In the genomic region with DNA sequence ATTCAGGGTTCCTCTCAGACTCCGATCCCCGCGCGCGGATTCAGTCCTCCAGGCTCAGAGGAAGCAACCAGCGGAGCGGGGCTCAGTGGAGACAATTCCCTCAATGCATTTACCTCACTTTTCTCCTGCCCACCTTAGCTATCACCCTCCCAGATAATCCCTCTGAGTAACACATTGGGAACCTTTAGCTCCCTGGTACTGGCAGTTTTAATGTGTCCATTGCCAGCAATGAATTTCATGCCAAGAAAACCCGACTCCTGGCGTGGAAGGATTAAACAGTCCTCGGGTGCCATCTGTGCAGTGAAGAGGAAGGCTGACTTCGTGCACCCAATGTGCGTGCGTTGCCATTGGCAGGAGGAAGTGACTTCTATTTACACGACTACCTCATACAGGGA, we compare ENCODE assay signal across 10 mouse cellular contexts.
A peak's percentile ranks its signal among the peaks of the same experiment; 100 is the strongest.
DNase-seq lines count a peak whose midpoint lies in the region; ATAC-seq and TF ChIP-seq lines count a peak whose summit lies in the region.
"Had no signal": no experiment of that assay in that cellular context is flagged by ENCODE, and none has a peak within 500 bp of the region (broad histone marks: within the 10 kb centered on the region; RNA-seq: fewer than 3 reads in every experiment).

No protein-coding gene starts in this region.

- peak overlapping the region; percentile 7; the same call in 1 of the 2 replicates for H3K9ac ChIP-seq in forebrain, embryonic 14.5 days (ENCODE audit: low read length)
- H3K9ac ChIP-seq in midbrain, embryonic 12.5 days (replicated peaks) = no peak overlapping the region; the same call in 1 of the 2 replicates
- no peak overlapping the region for H3K9ac ChIP-seq in stomach, postnatal 0 days (ENCODE audit: low read length)
- H3K9ac ChIP-seq: limb, embryonic 12.5 days had no signal

- H3K4me1 ChIP-seq in forebrain, embryonic 14.5 days (ENCODE audit: control insufficient read depth, insufficient read depth, low read length) = peaks cover 6% of the 10 kb centered on the region
- H3K4me1 ChIP-seq in midbrain, embryonic 12.5 days = peaks cover 9% of the 10 kb centered on the region
- H3K4me1 ChIP-seq in stomach, postnatal 0 days (replicated peaks; ENCODE audit: control insufficient read depth, insufficient read depth) = no peaks in the 10 kb centered on the region
- H3K4me1 ChIP-seq: limb, embryonic 12.5 days had no signal

- no peaks in the 10 kb centered on the region for H3K27me3 ChIP-seq in forebrain, embryonic 14.5 days (replicated peaks; ENCODE audit: control insufficient read depth, insufficient read depth, low read length)
- H3K27me3 ChIP-seq in midbrain, embryonic 12.5 days = no peaks in the 10 kb centered on the region
- no peaks in the 10 kb centered on the region for H3K27me3 ChIP-seq in stomach, postnatal 0 days (ENCODE audit: control insufficient read depth, insufficient read depth, low read length)
- H3K27me3 ChIP-seq: limb, embryonic 12.5 days had no signal

- H3K4me2 ChIP-seq in forebrain, embryonic 14.5 days (ENCODE audit: low read length) = peak overlapping the region; percentile 42
- peak overlapping the region; percentile 47 for H3K4me2 ChIP-seq in midbrain, embryonic 12.5 days (replicated peaks)
- H3K4me2 ChIP-seq in stomach, postnatal 0 days (replicated peaks; ENCODE audit: low read depth) = no peak overlapping the region
- H3K4me2 ChIP-seq: limb, embryonic 12.5 days had no signal

- peak; percentile 69 for ATAC-seq in forebrain, embryonic 14.5 days
- peak; percentile 61; the same call in 1 of the 2 replicates for ATAC-seq in midbrain, embryonic 12.5 days (ENCODE audit: low FRiP score, low read depth)
- ATAC-seq in stomach, postnatal 0 days (ENCODE audit: low FRiP score, low TSS enrichment) = no peak

- DNase-seq in ES-CJ7 (ENCODE audit: low read depth, low spot score) = peak; percentile 27
- peak; percentile 82 for DNase-seq in brain, embryonic 14.5 days (ENCODE audit: low read depth)
- peak; percentile 77 for DNase-seq in forebrain, embryonic 14.5 days (ENCODE audit: low spot score)
- no peak for DNase-seq in urinary bladder, postnatal 36 days (ENCODE audit: low spot score in 2 of 2)
- DNase-seq in stomach, postnatal 0 days (ENCODE audit: low spot score) = no peak
- DNase-seq in T-cell, adult 2 months (ENCODE audit: low spot score) = no peak
- DNase-seq in kidney, adult 18-20 months = no peak
- DNase-seq: heart, postnatal 36 days had no signal

- no peak for TF ChIP-seq EP300 in stomach, postnatal 0 days (optimal IDR thresholded peaks at IDR 0.05)

- no peak overlapping the region; the same call in 1 of the 2 replicates for H3K4me3 ChIP-seq in forebrain, embryonic 14.5 days (ENCODE audit: low read depth, low read length)
- H3K4me3 ChIP-seq in midbrain, embryonic 12.5 days = peak overlapping the region; percentile 17; the same call in 1 of the 2 replicates
- H3K4me3 ChIP-seq in stomach, postnatal 0 days (ENCODE audit: low read depth, low read length) = no peak overlapping the region
- H3K4me3 ChIP-seq: limb, embryonic 12.5 days had no signal

- 4% methylated on average over 14 of the region's 14 CpGs for WGBS in forebrain, embryonic 14.5 days
- WGBS in midbrain, embryonic 12.5 days = 17% methylated on average over 14 of the region's 14 CpGs
- 66% methylated on average over 14 of the region's 14 CpGs for WGBS in stomach, postnatal 0 days

- H3K27ac ChIP-seq in forebrain, embryonic 14.5 days (ENCODE audit: low read depth, low read length) = peak overlapping the region; percentile 62
- no peak overlapping the region for H3K27ac ChIP-seq in midbrain, embryonic 12.5 days (replicated peaks)
- H3K27ac ChIP-seq in stomach, postnatal 0 days (replicated peaks) = no peak overlapping the region
- H3K27ac ChIP-seq: limb, embryonic 12.5 days had no signal

- no peaks in the 10 kb centered on the region for H3K9me3 ChIP-seq in forebrain, embryonic 14.5 days (replicated peaks; ENCODE audit: control insufficient read depth, low read length)
- H3K9me3 ChIP-seq in midbrain, embryonic 12.5 days = no peaks in the 10 kb centered on the region
- H3K9me3 ChIP-seq in stomach, postnatal 0 days (ENCODE audit: control insufficient read depth, low read length) = no peaks in the 10 kb centered on the region
- H3K9me3 ChIP-seq: limb, embryonic 12.5 days had no signal

- no peaks in the 10 kb centered on the region for H3K36me3 ChIP-seq in forebrain, embryonic 14.5 days (ENCODE audit: control insufficient read depth, insufficient read depth, low read length)
- no peaks in the 10 kb centered on the region for H3K36me3 ChIP-seq in midbrain, embryonic 12.5 days
- no peaks in the 10 kb centered on the region for H3K36me3 ChIP-seq in stomach, postnatal 0 days (ENCODE audit: control insufficient read depth, insufficient read depth, low read length)
- H3K36me3 ChIP-seq: limb, embryonic 12.5 days had no signal

- TF ChIP-seq CTCF in brain, embryonic 14.5 days (IDR thresholded peaks at IDR 0.05; ENCODE audit: borderline replicate concordance, extremely low read depth, insufficient read depth, insufficient read length) = no peak
- no peak for TF ChIP-seq CTCF in stomach, postnatal 0 days (IDR thresholded peaks at IDR 0.05; ENCODE audit: low read depth)

- no peak for TF ChIP-seq POLR2A in brain, embryonic 14.5 days (IDR thresholded peaks at IDR 0.05; ENCODE audit: borderline replicate concordance, extremely low read depth, insufficient read depth, insufficient read length, poor library complexity, severe bottlenecking)

Comparison
In these comparisons a context has a peak if more than half of its experiments do, and no peak if none do; other contexts are left out.
1. DNase-seq: peak in ES-CJ7 (single experiment), brain, embryonic 14.5 days (single experiment) and forebrain, embryonic 14.5 days (single experiment); none in urinary bladder, postnatal 36 days (0 of 2), stomach, postnatal 0 days (single experiment), T-cell, adult 2 months (single experiment) and kidney, adult 18-20 months (single experiment).